Mouse (Mus musculus) adrenal gland, adult 8-10 months (tissue): Measurements from ENCODE around the gene Trappc6b. TPM values are rescaled to one million over a fixed set of nuclear protein-coding genes. Genes with fewer than 3 reads are reported as not detected.
"Not testable (repeated sequence)": the region's sequence is repeated elsewhere in the genome, so short reads cannot be mapped to it uniquely, and the experiment has no call there.

Experiments
- DNase-seq: peaks from one replicate; pipeline ENCODE4 v3.0.0; 2022
- total RNA-seq, 4 experiments: library from RNA; stranded (reverse); gene quantifications; 2 replicates each; pipeline ENCODE4 v1.2.4; 2022

The Trappc6b gene
- total RNA-seq = 10 to 100 TPM; 82.3 to 99.7 (median 89.9) TPM

DNA sequence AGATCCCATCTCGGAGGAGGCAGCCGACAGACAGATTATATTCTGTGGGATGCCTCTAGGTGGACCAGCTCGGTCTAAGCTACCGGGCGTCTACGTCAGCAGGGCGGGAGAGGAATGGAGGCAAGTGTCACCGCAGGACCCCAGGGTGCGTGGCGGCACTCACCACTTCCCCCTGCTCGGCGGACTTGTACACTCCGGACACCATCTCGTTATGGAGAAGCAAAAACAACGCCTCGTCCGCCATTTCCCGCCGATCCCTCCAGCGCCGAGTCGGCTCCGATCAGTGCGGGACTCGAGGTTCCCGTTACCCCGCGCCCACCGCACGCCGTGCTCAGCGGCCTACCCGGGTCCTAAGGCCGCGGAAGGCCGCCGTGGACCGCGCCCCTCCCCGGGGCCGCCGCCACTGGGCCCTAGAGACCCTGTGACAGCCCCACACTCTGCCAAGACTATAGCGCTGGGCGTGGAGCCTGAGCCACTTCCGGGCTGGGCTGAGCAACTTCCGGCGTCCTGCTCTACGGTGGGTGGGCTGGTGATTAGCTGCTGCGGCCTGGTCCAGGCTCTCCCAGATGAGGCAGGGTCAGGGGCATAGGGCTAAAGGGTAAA is at the start of gene Trappc6b:
Trappc6b (minus strand) TSS at position 480 of the 603 bp plus-strand sequence.
- DNase-seq = peak; percentile 63

DNA sequence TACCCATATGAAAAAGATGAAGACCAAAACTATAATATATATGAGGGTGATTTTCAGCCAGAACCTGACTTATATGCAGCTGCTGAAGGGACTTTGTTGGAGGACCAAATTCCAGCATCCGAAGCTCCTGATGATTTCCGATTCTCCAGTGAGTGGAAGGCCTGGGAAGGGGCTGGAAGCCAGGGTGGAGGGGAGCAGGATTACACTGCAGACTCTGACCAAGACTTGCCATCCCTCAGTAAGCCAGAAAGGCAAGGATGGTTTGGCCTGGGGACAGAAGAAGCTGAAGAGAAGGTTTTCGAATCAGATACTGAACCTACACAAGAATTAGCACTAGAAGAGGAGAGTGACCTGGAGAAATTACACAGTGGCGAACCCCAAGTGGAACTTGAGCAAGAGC is 46.7 kb upstream of the Trappc6b start:
- no peak for DNase-seq

DNA sequence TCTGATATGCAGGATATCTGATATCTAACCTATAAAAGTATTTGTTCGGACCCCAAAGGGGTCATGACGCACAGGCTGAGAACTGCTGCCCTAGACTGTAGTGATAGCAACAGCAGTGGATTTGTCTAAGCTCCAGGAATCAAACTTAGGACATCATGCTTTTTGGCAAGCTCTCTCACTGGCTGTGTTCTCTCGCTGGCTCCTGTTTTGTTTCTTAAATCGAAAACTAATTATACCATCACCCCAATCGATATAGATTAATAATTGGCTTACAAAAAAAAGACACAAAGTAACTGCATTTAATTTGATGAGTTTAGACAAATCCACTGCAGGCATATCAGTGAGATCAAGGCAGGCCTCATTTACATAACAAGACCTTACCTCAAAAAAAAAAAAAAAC is 45.2 kb upstream of the Trappc6b start:
- DNase-seq = no peak

DNA sequence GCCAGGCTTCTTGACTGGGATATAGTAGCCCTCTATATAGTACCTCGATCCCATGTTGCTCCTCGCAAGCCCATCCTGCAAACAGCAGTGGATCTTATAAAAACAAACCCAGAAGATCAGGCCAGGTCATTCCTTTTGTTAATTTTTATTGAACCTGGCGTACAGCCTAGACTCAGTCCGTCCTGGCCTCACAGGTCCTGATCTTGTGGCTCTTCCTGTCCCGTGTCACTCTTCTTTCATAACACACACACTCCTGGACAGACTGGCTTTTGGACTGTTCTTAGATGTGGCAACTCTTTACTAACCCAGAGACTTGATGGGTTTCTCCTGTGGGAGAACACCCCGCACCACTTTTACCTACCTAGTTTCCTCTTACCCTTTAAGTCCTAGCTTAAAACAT is 44.6 kb upstream of the Trappc6b start:
- no peak for DNase-seq

DNA sequence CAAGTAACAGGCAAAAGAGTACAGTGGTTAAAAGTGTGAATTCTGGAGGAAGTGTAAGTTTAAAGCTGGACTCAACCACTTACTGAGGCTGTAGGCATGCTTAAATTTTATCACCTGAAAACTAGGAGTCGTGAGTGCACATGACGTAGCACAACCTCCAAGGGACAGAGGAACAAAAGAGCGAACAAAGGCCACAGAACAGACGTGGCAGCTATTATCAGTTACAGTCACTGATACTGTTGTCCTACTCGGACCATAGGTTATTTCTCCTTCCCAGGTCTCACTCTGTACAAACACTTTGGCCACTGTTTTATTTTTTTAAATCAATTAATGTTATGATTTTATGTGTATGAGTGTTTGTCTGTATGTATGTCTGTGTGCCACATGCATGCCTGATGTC is 43.5 kb upstream of the Trappc6b start:
- DNase-seq = no peak

DNA sequence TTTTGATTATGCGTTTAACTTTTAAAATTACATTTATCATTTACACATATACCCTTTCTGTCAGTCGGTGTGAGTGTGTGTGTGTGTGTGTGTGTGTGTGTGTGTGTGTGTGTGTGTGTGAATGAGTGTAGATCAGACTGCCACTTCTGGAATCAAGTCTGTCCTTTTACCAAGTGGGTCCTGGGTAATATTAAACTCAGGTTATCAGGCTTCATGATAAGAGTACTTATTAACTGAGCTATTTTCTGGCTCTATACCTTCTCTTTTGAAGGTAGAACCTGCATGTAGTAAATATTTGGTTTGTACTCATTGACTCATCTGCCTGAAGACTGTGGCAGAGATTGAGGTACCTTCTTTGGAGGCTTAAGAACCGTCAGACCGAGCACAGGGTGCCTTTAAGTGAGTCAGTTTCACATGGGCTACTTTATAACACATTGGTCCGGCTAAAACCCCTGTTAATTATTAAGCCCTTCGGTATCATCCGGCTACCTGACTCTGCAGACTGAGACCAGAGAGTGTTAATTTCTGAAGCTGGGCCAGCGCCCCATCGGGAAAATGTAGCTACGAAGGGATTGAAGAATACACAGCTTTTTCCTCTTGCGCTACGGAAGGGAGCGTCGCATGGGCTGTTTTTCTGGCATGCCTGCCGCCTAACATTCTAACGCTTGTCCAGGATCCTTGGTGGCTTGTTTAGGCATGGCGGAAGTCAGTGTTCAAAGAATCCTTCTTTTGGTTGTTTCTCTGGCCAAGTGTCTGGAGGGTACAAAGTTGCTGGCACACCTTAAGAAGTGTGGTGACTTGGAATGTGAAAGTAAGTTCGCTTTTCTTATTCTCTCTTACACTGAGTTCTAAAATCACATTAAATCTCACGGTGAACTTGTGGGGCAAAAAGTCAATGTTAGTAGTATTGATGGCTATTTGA is 34.1 kb upstream of the Trappc6b start, which contains the start of gene Mia2:
Mia2 (plus strand) TSS at position 696 of the 922 bp plus-strand sequence.
- no peak for DNase-seq

DNA sequence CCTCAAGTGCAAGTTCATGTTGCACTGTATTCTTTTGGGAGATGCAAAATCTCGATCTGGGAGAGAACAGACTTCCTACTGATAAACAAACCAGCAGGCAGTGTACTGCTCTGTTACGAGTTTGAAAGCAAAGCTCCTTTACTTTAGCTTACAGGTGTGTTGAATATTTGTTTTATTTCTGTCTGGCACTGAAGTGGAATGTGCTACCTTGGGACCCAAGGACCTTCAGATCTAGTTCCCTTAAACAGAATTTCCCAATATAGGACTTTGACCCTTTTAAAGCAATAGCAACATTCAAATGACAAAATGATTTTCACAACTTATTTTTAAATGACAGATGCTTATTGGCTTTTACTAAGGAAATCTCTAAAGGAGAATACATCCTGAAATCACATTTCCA is 32.3 kb upstream of the Trappc6b start:
- no peak for DNase-seq

DNA sequence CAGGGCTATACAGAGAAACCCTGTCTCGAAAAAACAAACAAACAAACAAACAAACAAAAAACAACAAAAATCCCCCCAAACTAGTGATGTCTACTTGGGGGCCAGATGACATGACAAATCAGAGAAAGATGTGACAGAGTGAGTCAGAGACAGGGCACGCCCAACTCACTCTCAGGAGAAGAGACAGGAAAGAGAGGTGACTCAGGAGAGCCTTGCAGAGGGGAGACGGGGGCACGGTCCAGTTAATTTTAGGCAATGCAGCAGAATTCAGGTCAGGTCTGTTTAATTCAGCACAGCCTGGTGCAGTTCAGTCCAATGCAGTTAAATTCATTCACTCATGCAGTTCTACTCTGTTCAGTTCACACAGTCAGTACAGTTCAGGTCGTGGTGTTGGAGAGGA is 24.9 kb upstream of the Trappc6b start:
- DNase-seq = no peak

DNA sequence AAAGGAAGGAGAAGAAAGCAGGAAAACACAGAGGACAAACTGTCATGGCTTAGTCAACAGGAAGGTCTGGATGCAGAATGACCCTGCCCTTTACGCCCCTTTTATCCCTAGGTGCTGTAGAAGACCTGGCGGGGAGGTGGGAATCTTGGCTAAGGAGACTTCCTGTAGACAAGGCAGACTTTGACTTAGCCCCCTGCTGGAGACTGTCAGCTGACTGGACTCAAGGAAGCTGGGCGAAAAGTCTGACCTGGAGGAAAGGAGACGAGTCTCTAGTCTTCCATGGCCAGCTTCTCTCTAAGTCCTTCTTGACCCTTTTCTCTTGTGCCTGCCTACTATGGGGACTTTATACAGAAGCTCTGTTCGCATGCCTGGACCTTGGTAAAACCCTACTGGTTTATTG is 23.2 kb upstream of the Trappc6b start:
- no peak for DNase-seq

DNA sequence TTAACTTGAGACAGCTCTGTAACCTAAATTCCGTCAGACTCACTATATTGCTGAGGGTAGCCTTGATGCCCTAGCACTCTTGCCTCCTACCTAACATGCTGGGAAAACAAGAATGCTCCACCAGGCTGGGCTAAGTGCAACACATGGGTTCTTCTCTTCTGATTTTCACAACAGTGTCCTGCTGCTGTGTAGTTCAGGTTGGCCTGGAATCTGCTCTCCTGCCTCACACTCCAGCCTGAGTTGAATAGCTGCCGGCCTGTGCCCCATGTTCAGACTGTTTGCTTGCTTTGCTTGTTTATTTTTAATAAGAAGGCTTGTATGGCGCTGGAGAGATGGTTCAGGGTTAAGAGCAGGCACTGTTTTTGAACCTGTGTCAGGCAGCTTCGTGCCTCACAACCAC is 19.2 kb upstream of the Trappc6b start:
- no peak for DNase-seq

DNA sequence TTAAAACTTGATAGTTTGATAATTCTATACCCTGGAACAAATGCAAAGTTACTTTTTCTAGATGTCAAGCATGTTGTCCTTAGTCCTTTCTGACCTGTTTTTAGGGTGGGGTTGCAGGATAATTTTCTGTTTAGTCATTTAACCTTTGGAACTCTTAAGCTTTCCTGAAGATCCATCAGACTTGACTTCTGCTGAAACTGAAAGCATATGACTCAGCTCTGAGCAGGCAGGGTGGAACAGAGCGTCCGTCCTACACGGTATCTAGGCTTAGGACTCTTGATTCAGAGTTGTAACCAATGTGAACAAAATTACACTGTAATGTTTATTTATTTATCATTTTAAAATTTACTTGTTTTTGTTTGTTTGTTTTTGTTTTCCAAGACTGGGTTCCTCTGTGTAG is 16.6 kb upstream of the Trappc6b start:
- no peak for DNase-seq

DNA sequence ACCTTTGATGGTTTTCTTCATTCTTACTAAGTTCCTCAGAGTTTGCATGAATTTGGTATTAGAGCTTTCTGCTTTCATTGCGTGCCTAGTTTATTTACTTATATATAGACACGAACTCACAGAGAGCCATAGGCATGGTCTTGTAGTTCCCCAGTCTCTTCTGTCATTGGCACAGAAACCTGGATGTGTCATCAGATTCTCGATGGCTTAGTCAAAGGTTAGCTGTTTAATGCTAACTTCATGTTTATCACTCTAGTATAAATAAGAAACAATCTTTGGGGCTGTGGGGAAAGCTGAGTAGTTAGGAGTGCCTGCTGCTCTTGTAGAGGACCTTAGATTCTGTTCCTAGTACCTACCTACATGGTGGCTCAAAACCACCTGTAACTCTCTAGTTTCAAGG is 15.7 kb upstream of the Trappc6b start:
- DNase-seq = no peak

DNA sequence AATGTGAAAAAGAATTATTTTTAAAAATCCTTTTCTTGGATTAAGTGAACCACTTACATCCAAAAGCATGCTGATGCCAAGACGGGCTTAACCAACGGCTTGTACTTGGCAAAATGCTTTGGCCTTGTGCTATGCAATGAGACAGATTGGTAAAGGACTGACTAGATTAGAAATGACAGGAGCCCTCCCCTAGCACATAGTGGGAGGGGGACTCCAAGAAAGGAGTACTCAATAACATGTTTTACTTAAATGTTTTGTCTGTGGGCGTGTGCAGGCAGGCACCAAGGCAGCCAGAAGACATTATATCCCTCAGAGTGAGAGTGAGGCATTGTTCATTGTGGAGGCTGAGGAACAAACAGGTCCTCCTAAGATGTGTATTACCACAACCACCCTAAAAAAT is 12.8 kb upstream of the Trappc6b start:
- no peak for DNase-seq

DNA sequence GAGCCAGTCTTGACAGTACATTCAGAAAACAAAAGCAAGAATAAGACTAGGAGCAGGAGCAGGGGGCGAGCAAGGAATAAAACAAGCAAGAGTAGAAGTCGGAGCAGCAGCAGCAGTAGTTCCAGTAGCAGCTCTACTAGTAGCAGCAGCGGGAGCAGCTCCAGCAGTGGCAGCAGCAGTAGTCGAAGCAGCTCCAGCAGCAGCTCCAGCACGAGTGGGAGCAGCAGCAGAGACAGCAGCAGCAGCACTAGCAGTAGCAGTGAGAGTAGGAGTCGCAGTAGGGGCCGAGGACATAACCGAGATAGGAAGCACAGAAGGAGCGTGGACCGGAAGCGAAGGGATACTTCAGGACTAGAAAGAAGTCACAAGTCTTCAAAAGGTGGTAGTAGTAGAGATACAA is 11.0 kb upstream of the Trappc6b start:
- no peak for DNase-seq

DNA sequence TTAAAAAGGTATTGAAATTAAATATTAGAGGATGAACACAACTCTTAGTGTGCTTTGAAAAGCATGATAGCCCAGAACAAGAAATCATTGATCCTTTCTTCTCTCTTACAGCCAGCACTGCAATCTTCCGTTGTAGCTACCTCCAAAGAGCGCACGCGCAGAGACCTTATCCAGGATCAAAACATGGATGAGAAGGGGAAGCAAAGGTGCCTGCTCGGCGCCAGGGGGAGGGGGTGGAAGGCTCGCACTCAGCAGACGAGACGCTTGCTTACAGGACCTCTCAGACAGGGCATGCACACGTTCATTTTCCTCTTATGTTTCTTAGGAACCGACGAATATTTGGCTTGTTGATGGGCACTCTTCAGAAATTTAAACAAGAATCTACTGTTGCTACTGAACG is 7.5 kb upstream of the Trappc6b start:
- DNase-seq = no peak

DNA sequence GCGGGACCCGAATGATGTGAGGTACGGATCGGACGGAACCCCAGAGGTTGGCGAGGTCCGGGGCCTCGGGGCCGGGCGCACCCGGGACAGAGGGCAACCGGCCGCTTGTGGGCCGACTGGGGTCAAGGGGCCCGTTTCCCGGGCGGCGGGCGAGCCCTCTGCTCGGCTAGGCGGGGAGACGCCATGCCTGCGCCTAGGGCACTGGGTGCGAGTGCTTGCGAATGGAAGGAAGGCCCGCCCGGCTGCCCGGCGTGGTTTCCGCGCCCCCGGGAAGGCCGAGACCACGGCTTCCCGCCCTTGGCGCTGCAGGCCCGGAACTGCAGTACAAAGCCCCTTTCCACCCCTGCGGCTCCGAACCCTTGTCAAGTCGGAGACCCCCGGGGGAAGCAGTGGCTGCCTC is 5.8 kb upstream of the Trappc6b start:
- DNase-seq = no peak

DNA sequence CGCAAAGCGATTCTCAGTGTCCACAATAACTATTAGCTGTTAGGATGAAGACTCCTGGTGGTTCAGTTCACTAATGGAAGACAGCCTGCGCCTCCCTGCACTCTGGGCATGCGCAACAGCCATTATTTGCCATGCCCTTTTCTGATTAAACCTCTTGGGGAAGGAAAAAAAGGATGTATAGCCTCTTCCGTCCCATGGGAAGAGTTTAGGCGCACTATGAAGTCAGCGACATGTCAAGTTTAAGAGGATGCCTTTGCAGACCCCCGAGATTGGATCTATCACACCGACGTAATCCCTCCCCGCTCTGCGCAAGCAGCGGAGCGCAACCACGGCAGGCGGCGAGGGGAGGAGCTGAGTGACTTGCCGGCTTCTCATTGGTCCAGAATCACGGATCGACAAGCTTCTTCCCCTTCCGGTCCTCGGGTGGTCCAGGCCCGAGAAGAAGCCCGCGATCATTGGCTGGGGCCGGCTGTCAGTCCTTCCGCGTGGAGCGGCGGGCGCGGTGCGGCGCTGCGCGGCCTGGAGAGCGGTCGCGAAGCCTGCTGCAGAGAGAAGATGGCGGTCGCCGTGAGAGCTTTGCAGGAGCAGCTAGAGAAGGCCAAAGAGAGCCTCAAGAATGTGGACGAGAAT is 5.3 kb upstream of the Trappc6b start, which contains the start of gene Pnn:
Pnn (plus strand) TSS at position 437 of the 630 bp plus-strand sequence.
- DNase-seq = peak; percentile 97

DNA sequence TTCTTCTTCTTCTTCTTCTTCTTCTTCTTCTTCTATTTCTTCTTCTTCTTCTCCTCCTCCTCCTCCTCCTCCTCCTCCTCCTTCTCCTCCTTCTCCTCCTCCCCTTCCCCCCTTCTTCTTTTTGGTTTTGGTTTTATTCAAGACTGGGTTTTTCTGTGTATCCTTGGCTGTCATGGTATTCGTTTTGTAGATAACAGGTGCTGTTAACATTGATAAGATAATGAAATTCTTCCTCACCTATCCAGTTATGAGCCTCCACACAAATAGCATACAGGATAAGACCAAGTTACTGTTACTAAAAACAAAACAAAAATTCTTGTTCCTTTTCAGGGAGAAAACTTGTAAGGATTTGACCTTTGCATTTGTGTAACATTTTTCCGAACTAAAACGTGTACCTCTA is 4.5 kb upstream of the Trappc6b start:
- no peak for DNase-seq

DNA sequence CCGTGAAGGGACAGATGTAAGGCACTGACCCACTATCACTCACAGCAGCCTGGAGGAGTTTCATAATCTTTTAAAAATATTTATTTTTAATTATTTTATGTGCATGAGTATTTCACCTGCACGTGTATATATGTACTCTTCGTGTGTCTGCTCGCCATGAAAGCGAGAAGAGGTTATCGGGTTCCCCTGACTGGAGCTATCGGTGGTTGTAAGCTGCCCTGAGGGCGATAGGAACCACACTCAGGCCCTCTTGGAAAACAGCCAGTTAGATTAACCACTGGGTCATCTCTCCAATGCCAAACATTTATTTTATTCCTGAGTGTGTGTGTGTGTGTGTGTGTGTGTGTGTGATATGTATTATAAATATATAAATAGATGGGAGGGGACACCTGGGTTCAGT is 3.6 kb upstream of the Trappc6b start:
- DNase-seq = no peak

DNA sequence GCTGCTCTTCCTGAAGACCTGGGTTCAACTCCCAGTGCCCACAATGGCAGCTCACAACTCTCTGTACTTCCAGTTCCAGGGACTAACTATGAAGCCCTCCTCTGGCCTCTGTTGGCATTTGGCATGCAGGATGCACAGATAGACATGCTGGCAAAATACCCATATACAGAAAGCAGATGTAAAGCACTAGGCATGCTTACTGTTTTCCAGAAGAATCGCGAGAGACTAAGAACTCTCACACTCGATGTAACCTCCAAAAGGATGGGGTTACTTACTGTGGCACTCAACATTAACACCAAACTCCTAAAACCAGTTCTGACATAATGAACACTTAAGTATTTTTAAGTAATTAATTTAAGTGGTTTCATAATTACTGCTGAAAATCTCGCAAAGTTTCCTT is 950 bp downstream of the Trappc6b start:
- no peak for DNase-seq

DNA sequence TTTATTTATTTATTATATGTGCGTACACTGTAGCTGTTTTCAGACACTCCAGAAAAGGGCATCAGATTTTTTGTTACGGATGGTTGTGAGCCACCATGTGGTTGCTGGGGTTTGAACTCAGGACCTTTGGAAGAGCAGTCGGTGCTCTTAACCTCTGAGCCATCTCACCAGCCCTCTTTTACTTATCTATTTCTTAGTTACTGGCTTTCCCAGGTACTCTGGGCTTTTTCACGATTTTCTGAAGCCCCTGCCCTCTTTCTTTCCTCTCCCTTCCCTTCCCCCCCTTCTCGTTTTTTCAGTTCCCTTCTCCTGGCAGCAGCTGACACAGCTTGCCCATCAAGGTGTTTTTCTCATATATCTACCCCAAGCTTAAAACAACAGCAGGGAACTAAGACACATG is 3.0 kb downstream of the Trappc6b start:
- not testable (repeated sequence) for DNase-seq

DNA sequence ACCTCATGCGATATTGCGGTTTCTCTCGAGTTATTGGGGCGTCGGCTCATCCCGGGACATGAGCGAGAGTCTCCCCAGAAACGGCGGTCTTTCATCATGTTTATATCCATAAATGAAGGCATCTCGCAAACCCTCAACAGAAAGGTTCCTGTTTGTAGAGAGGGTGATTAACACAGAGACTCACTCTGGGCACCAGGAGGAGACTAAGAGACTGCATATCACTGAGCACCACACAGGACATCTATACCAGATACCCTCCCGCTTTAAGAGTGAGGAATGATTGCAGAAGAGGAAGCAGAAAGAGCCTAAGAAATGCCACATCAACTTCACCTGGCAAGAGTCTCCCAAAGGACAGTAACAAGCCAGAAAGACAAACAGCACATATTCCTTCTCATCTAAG is 5.0 kb downstream of the Trappc6b start:
- DNase-seq = no peak

DNA sequence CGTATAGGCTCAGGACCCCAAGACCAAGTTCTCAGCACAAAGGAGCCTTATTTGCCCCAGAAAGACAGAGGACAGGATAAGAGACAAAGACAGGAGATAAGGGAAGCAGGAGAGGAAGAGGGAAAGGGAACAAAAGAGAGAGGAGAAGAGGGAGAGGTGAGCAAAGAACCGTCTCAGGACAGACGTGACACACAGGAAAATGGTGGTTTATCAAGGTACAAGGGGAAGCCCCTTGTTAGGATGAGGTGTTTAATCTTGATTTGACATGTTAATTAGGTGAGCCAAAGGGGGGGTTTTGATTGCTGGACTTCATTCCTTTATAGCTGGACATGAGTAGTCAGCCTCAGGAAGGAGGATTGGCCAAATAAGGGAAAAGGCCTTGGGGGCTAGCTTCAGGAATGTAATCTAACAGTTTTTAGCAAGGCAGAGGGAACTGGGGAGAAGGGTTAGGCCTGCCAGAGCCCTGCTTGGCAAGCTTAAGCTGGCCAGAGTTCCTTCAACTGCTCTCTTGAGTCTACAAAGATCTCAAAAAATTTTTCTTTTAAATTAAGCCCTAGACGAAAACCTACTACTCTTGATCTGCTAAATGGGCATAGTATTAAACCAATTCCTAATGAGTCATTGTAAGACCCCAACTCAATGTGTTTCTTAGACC is 5.9 kb downstream of the Trappc6b start:
- no peak for DNase-seq
